Mouse (Mus musculus) lung, postnatal 0 days (tissue): ENCODE data around the gene Ankef1.

Source experiments
- CTCF ChIP-seq: IDR thresholded peaks from 2 replicates; pipeline ENCODE4 v1.5.1; 2016; ENCODE audit warnings: antibody characterized with exemption, mild to moderate bottlenecking
- EP300 ChIP-seq: IDR thresholded peaks from 2 replicates; pipeline ENCODE4 v1.6.1; 2016; ENCODE audit warnings: antibody characterized with exemption, mild to moderate bottlenecking, control low read depth

DNA sequence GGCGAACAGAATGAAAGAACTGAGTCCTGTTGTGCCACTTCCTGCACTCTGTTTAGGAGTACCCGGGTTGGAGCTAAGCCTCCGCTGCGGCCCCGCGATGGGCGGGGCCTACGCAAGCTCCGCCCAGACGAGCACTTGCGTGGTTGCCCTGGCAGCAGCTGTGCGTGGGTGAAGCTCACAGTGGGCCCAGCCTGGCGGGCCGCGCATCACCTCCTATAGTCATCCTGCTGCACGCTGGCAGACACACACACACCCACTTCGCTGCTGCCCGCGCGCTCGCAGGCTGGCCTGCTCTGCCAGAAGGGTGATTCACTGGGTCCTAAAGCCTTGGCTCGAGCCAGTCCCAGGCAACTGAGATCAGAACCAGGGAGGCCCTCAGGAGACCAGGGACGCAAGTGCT, 30.3 kb downstream of the Ankef1 start:
- TF ChIP-seq EP300, result no peak
- TF ChIP-seq CTCF, result no peak
